Mouse (Mus musculus): ENCODE measurements at regions not wholly inside any gene's neighbourhood (a gene's known extent, or its start where the extent isn't known, plus 50 kb on each side); places are given as distances from the start of the nearest gene placed in this dataset.

GRCm38 (mm10) chr16:42792571-42792970, 83.1 kb upstream of the Zbtb20 start:
- TF ChIP-seq BHLHE40 (IDR thresholded peaks at IDR 0.05; ENCODE audit: low read depth, low read length), result no peak
- TF ChIP-seq CHD1 (IDR thresholded peaks at IDR 0.05; ENCODE audit: low read depth, low read length), result no peak
- no peak for TF ChIP-seq POLR2AphosphoS2 (IDR thresholded peaks at IDR 0.05; ENCODE audit: low read depth, low read length)
- TF ChIP-seq EP300 (IDR thresholded peaks at IDR 0.05; ENCODE audit: low read length), result no peak
- TF ChIP-seq PAX5 (IDR thresholded peaks at IDR 0.05; ENCODE audit: low read length), result no peak
- no peak for TF ChIP-seq HCFC1 (IDR thresholded peaks at IDR 0.05; ENCODE audit: low read depth, low read length)
- TF ChIP-seq CTCF (conservative IDR thresholded peaks at IDR 0.05 in 1 of 2, IDR thresholded peaks at IDR 0.05 in 1 of 2; ENCODE audit: low read depth in 2 of 2, low read length in 2 of 2), result no peak
- no peak for TF ChIP-seq ETS1 (conservative IDR thresholded peaks at IDR 0.05; ENCODE audit: low read depth, low read length)
- TF ChIP-seq TCF12 (IDR thresholded peaks at IDR 0.05; ENCODE audit: low read depth, low read length), result no peak
- no peak for TF ChIP-seq CHD2 (IDR thresholded peaks at IDR 0.05; ENCODE audit: low read length)
- TF ChIP-seq MAZ (IDR thresholded peaks at IDR 0.05; ENCODE audit: low read depth, low read length), result no peak
- no peak for TF ChIP-seq ZMIZ1 (IDR thresholded peaks at IDR 0.05; ENCODE audit: low read depth, low read length)
- TF ChIP-seq POLR2A (IDR thresholded peaks at IDR 0.05; ENCODE audit: low read depth, low read length), result no peak
- no peak for TF ChIP-seq ZC3H11A (IDR thresholded peaks at IDR 0.05; ENCODE audit: low read depth, low read length)
